Mouse (Mus musculus) hindbrain, embryonic 11.5 days (tissue): ENCODE data around the gene Skiv2l. TPM values are rescaled to one million over a fixed set of nuclear protein-coding genes. Genes with fewer than 3 reads are reported as not detected.

ENCODE experiments used
- ATAC-seq: fragments of 200-750 bp; cut with Nextera tagmentation; 2 replicates; pipeline ENCODE4 v1.8.0; 2017; ENCODE audit warnings: mild to moderate bottlenecking, moderate TSS enrichment, moderate library complexity; ENCODE audit not compliant: low FRiP score
- DNase-seq: peaks from one replicate; pipeline ENCODE4 v3.0.0-alpha.2; 2015; ENCODE audit warnings: low spot score
- H3K27ac ChIP-seq: fragments of 300-500 bp; sonication (generic); 2 replicates; pipeline ENCODE4 v1.5.1; 2014; ENCODE audit warnings: mild to moderate bottlenecking, low read depth, low read length
- H3K27me3 ChIP-seq: fragments of 300-500 bp; sonication (generic); 2 replicates; pipeline ENCODE4 v1.6.1; 2014; ENCODE audit warnings: mild to moderate bottlenecking, low read length, moderate library complexity, mixed read lengths; ENCODE audit not compliant: control insufficient read depth, insufficient read depth
- H3K36me3 ChIP-seq: fragments of 300-500 bp; sonication (generic); 2 replicates; pipeline ENCODE4 v1.6.1; 2014; ENCODE audit warnings: mild to moderate bottlenecking, low read length, moderate library complexity, mixed read lengths; ENCODE audit not compliant: control insufficient read depth, insufficient read depth
- H3K4me1 ChIP-seq: fragments of 300-500 bp; sonication (generic); replicated peaks from 2 replicates; pipeline ENCODE4 v1.6.1; 2014; ENCODE audit warnings: low read length, mixed read lengths; ENCODE audit not compliant: control insufficient read depth, insufficient read depth
- H3K4me2 ChIP-seq: fragments of 300-500 bp; sonication (generic); replicated peaks from 2 replicates; pipeline ENCODE4 v1.6.1; 2014; ENCODE audit warnings: mild to moderate bottlenecking, low read depth, low read length
- H3K4me3 ChIP-seq: fragments of 300-500 bp; sonication (generic); 2 replicates; pipeline ENCODE4 v1.5.1; 2014; ENCODE audit warnings: low read depth, low read length
- H3K9ac ChIP-seq: fragments of 300-500 bp; sonication (generic); 2 replicates; pipeline ENCODE4 v1.6.1; 2014; ENCODE audit warnings: low read depth, low read length
- H3K9me3 ChIP-seq: fragments of 300-500 bp; sonication (generic); 2 replicates; pipeline ENCODE4 v1.6.1; 2016; ENCODE audit warnings: low read length; ENCODE audit not compliant: control insufficient read depth
- WGBS: fragments of 180-500 bp; shearing (Covaris S2); extraction: QIAGEN DNeasy Blood & Tissue Kit; methylation state at CpG from one replicate; pipeline ENCODE4 v1.1.7; 2014; 5-methylcytosine and 5-hydroxymethylcytosine counted together
- polyA plus RNA-seq: library from polyadenylated mRNA; unstranded; fragments of >200 nt; fragmentation: Nextera tagmentation; extraction: Ambion mirVana; gene quantifications from 2 replicates; pipeline ENCODE4 v1.2.1, GENCODE M21; 2014

The Skiv2l gene
- polyA plus RNA-seq, 1 experiment from 2014 or later = 26.9 TPM

GRCm38 (mm10) chr17:34860514-34860913 lies 10.5 kb upstream of the Skiv2l start:
- Histone ChIP-seq H3K9me3 (no peaks in the 10 kb centered on the region), H3K4me1 (no peaks in the 10 kb centered on the region), H3K36me3 (0 out of 2 replicates have a peak, but pooled peaks cover 2% of the 10 kb centered on the region), H3K4me3 (no peak overlapping the region), H3K27me3 (no peaks in the 10 kb centered on the region), H3K4me2 (no peak overlapping the region), H3K9ac (no peak overlapping the region), H3K27ac (no peak overlapping the region)
- 91% methylated on average over 9 of the region's 9 CpGs for WGBS
- DNase-seq = no peak
- ATAC-seq = no peak

GRCm38 (mm10) chr17:34858670-34859069 lies 8.7 kb upstream of the Skiv2l start:
- 87% methylated on average over 4 of the region's 4 CpGs for WGBS
- Histone ChIP-seq H3K4me2 (no peak overlapping the region), H3K36me3 (0 out of 2 replicates have a peak, but pooled peaks cover 2% of the 10 kb centered on the region), H3K4me1 (no peaks in the 10 kb centered on the region), H3K27me3 (no peaks in the 10 kb centered on the region), H3K9ac (no peak overlapping the region), H3K27ac (no peak overlapping the region), H3K4me3 (no peak overlapping the region), H3K9me3 (no peaks in the 10 kb centered on the region)
- ATAC-seq (no peak), DNase-seq (no peak)

GRCm38 (mm10) chr17:34855825-34856224 lies 5.8 kb upstream of the Skiv2l start:
- peaks cover 5% of the 10 kb centered on the region; the same call in 1 of the 2 replicates for H3K4me1 ChIP-seq
- no peaks in the 10 kb centered on the region for H3K27me3 ChIP-seq
- H3K4me3 ChIP-seq = no peak overlapping the region
- no peaks in the 10 kb centered on the region for H3K9me3 ChIP-seq
- no peak overlapping the region for H3K27ac ChIP-seq
- no peak overlapping the region for H3K4me2 ChIP-seq
- no peak for ATAC-seq
- WGBS = 43% methylated on average over 3 of the region's 3 CpGs
- no peak overlapping the region for H3K9ac ChIP-seq
- H3K36me3 ChIP-seq = 0 out of 2 replicates have a peak, but pooled peaks cover 2% of the 10 kb centered on the region
- DNase-seq = peak; percentile 72

GRCm38 (mm10) chr17:34854761-34855160 lies 4.8 kb upstream of the Skiv2l start:
- Histone ChIP-seq H3K4me3 (no peak overlapping the region), H3K4me1 (peaks cover 5% of the 10 kb centered on the region; the same call in 1 of the 2 replicates), H3K4me2 (no peak overlapping the region), H3K9ac (no peak overlapping the region), H3K9me3 (no peaks in the 10 kb centered on the region), H3K36me3 (0 out of 2 replicates have a peak, but pooled peaks cover 2% of the 10 kb centered on the region), H3K27me3 (no peaks in the 10 kb centered on the region), H3K27ac (no peak overlapping the region)
- DNase-seq (no peak), ATAC-seq (no peak)
- 93% methylated on average over 3 of the region's 3 CpGs for WGBS

- 82% methylated on average over 8 of the region's 8 CpGs for WGBS
- Histone ChIP-seq H3K4me2 (no peak overlapping the region), H3K4me1 (peaks cover 5% of the 10 kb centered on the region; the same call in 1 of the 2 replicates), H3K27me3 (no peaks in the 10 kb centered on the region), H3K9ac (no peak overlapping the region), H3K36me3 (0 out of 2 replicates have a peak, but pooled peaks cover 2% of the 10 kb centered on the region), H3K4me3 (no peak overlapping the region), H3K9me3 (no peaks in the 10 kb centered on the region), H3K27ac (no peak overlapping the region)
- no peak for ATAC-seq
- no peak for DNase-seq
Measured at GRCm38 (mm10) chr17:34853511-34853910, 3.5 kb upstream of the Skiv2l start.

DNA sequence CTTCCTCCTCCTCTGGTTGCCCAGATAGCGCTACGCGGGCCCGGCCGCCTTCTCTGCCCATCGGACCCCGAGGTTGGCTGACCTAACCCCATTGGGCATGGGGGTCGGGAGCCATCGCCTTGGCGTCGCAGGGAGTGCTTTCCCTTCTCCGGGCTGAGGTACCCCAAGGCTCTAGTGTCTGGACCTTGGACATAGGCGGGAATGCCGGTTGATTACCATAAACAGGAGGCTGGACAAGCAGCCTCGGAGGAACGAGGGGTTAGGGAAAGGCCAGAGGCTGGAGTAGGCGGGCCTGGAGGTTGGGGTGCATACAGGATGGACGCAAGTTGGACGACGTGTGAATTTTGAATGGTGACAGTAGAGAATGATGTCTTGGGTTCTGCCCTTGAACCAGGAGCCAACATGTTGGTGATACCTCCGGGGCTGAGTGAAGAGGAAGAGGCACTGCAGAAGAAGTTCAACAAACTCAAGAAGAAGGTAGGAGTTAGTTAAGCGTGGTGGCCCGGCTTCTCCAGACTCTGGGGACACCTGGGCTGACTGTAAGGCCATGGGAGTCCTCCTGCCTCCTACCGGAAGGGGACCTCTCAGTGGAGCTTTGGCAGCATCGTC lies 611 bp upstream of the Skiv2l start:
- H3K36me3 ChIP-seq = 0 out of 2 replicates have a peak, but pooled peaks cover 7% of the 10 kb centered on the region
- H3K27ac ChIP-seq = 0 out of 2 replicates have a peak overlapping the region, but pooled peaks have one; percentile 24
- H3K4me1 ChIP-seq = peaks cover 5% of the 10 kb centered on the region; the same call in 1 of the 2 replicates
- no peaks in the 10 kb centered on the region for H3K9me3 ChIP-seq
- peak; percentile 69 for ATAC-seq
- no peak for DNase-seq
- 2% methylated on average over 25 of the region's 25 CpGs for WGBS
- peak overlapping the region; percentile 96 for H3K4me2 ChIP-seq
- H3K27me3 ChIP-seq = no peaks in the 10 kb centered on the region
- peak overlapping the region; percentile 87 for H3K9ac ChIP-seq
- peak overlapping the region; percentile 92 for H3K4me3 ChIP-seq

DNA sequence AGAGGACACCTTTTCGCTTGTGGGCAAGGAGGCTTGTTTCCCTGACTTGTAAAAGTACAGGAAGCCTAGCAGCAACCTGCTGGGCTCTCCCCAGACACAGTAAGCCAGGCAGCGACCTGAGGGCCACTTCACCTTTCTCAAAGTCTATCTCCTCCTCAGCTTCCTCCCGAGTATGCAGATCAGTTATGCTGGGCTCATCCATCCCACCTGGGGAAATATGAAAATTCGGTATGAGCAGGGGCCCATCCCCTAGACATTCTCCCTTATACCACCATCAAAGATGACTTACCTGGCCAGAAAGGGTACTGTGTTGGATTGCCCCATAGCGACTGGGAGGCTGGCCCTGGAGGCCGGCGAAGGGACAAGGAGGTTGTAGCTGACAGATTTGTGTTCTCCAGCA lies 2.4 kb downstream of the Skiv2l start:
- no peak for ATAC-seq
- WGBS = 93% methylated on average over 7 of the region's 7 CpGs
- 0 out of 2 replicates have a peak, but pooled peaks cover 10% of the 10 kb centered on the region for H3K36me3 ChIP-seq
- no peak overlapping the region for H3K27ac ChIP-seq
- H3K4me1 ChIP-seq = peaks cover 5% of the 10 kb centered on the region; the same call in 1 of the 2 replicates
- no peak overlapping the region for H3K9ac ChIP-seq
- H3K27me3 ChIP-seq = no peaks in the 10 kb centered on the region
- no peak overlapping the region for H3K4me3 ChIP-seq
- H3K9me3 ChIP-seq = no peaks in the 10 kb centered on the region
- H3K4me2 ChIP-seq = no peak overlapping the region
- DNase-seq = no peak

- DNase-seq (no peak), ATAC-seq (no peak)
- H3K9me3 ChIP-seq = no peaks in the 10 kb centered on the region
- WGBS = 95% methylated on average over 6 of the region's 6 CpGs
- no peak overlapping the region for H3K27ac ChIP-seq
- no peak overlapping the region for H3K9ac ChIP-seq
- peaks cover 5% of the 10 kb centered on the region; the same call in 1 of the 2 replicates for H3K4me1 ChIP-seq
- H3K4me2 ChIP-seq = no peak overlapping the region
- no peak overlapping the region for H3K4me3 ChIP-seq
- H3K27me3 ChIP-seq = no peaks in the 10 kb centered on the region
- 0 out of 2 replicates have a peak, but pooled peaks cover 10% of the 10 kb centered on the region for H3K36me3 ChIP-seq
Measured at GRCm38 (mm10) chr17:34847192-34847591, 2.8 kb downstream of the Skiv2l start.

DNA sequence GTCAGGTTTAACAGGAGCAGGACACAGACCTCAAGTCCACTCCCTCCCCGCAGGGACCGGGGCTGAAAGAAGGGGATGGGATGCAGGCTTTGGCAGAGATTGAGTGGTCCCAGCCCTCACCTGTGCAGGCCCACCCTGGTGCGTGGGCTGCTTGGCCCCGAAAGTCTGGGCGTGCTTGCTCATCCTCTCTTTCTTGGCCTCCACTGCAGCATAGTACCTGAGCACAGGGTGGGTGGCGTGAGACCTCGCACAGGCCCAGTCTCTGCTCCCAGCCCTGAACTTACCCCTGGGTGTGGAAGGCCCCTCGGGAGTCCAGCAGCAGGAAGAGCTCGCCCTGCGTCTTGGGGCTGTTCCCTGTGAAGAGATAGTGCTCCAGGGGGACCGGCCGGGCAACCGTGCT lies 5.1 kb downstream of the Skiv2l start:
- Histone ChIP-seq H3K36me3 (peaks cover 17% of the 10 kb centered on the region; the same call in 1 of the 2 replicates), H3K9ac (no peak overlapping the region), H3K4me1 (no peaks in the 10 kb centered on the region), H3K9me3 (no peaks in the 10 kb centered on the region), H3K4me3 (no peak overlapping the region), H3K27me3 (no peaks in the 10 kb centered on the region), H3K27ac (no peak overlapping the region), H3K4me2 (no peak overlapping the region)
- ATAC-seq = no peak
- no peak for DNase-seq
- WGBS = 91% methylated on average over 13 of the region's 13 CpGs
